Mouse (Mus musculus): ENCODE measurements around the gene Brf1.

DNA sequence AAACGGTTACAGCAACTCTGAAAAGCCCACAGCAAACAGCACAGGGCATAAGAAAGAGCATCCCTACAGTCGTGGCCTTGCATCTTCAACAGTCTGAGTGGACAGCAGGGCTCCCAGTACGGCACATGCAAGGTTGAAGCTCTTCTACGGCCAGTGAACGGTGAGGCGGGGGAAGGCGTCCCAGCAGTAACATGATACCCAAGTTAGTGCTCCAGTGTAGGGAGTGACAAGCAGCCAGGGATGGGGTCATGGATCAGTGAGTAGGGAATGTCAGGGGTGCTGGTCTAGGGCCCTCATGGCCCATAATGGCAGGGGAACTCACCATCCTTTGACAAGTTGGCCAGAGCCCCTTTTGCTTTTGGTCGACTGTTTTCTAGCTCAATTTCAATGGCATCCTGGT lies 31.6 kb downstream of the Brf1 start:
- TF ChIP-seq CTCF (IDR thresholded peaks at IDR 0.05; ENCODE audit: insufficient read depth, low read length) (no peak), POLR2A (IDR thresholded peaks at IDR 0.05; ENCODE audit: borderline replicate concordance, extremely low read depth, low read depth, low read length) (no peak)
